Mouse (Mus musculus): ENCODE data around the gene Efnb2. TPM values are rescaled to one million over a fixed set of nuclear protein-coding genes. Genes with fewer than 3 reads are reported as not detected.

The Efnb2 gene
- total and polyA plus RNA-seq, 3 experiments, result 0.12 to 0.19 TPM; not detected in 1

DNA sequence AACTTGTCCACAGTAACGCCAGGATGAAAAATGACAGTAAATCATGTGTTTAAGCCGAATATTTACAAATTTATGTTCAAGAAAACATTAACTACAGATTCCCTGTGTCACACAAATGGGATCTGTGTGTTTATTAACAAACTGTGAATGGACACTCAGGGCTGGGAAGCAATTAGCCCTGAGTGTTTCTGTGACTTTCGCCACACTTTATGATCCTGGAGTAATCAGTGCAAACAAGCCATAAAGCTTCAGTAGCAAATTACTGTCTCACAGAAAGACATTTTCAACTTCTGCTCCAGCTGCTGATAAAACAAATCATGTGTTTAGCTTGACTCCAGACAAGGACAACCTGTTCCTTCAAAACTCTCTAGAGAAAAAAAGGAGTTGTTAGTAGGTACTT, 21.7 kb upstream of the Efnb2 start:
- Histone ChIP-seq H3K9me3 (replicated peaks; ENCODE audit: insufficient read depth, low read length) (no peaks in the 10 kb centered on the region), H3K9ac (ENCODE audit: control insufficient read depth, low read depth, low read length, poor library complexity, severe bottlenecking) (no peak overlapping the region), H3K36me3 (ENCODE audit: control insufficient read depth in 1 of 2, insufficient read depth in 2 of 2, low read length in 2 of 2) (peaks cover 30 to 48% of the 10 kb centered on the region in 2 experiments), H3K4me1 (ENCODE audit: control insufficient read depth in 1 of 2, insufficient read depth in 2 of 2, low read length in 2 of 2) (peaks cover 5 to 6% of the 10 kb centered on the region in 2 experiments; a peak in 3 of 4 replicates), H3K79me2 (ENCODE audit: control insufficient read depth, insufficient read depth, low read length, poor library complexity) (peaks cover 50% of the 10 kb centered on the region), H3K27me3 (ENCODE audit: control insufficient read depth in 1 of 2, insufficient read depth in 2 of 2, low read length in 2 of 2) (no peaks in the 10 kb centered on the region), H3K4me3 (ENCODE audit: control insufficient read depth in 1 of 2, insufficient read depth in 1 of 2, low read depth in 2 of 2, low read length in 2 of 2) (no peak overlapping the region), H3K27ac (ENCODE audit: control insufficient read depth, low read depth, low read length) (no peak overlapping the region)
- TF ChIP-seq MYB (IDR thresholded peaks at IDR 0.05; ENCODE audit: low read depth, low read length) (no peak), POLR2AphosphoS2 (IDR thresholded peaks at IDR 0.05; ENCODE audit: low read length) (no peak), POLR2AphosphoS5 (IDR thresholded peaks at IDR 0.05; ENCODE audit: borderline replicate concordance, low read depth, low read length) (no peak), NELFE (IDR thresholded peaks at IDR 0.05; ENCODE audit: low read depth, low read length) (no peak), ELF1 (IDR thresholded peaks at IDR 0.05; ENCODE audit: low read depth, low read length) (no peak)
- DNase-seq (ENCODE audit: low read depth, low spot score), result no peak

DNA sequence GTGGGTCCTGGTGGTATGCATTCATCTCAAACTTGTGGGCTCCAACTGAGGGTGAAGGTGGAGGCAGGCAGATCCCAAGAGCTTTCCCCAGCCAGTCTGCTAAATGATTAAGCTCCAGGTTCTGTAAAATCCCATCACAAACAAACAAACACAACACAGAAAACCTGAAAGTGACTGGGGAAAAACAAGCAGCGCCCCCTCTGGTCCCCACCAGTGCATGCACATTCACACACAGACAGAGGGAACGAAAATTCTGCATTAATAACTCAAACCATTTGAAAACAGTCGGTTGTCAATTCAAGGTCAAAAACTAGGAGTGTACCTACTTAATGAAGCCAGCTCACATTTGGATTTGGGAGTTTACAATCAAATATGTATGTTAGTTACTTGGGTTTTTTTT, 17.2 kb upstream of the Efnb2 start:
- peak; percentile 18 for DNase-seq (ENCODE audit: low read depth, low spot score)
- Histone ChIP-seq H3K4me3 (ENCODE audit: control insufficient read depth in 1 of 2, insufficient read depth in 1 of 2, low read depth in 2 of 2, low read length in 2 of 2) (no peak overlapping the region), H3K27ac (ENCODE audit: control insufficient read depth, low read depth, low read length) (no peak overlapping the region), H3K4me1 (ENCODE audit: control insufficient read depth in 1 of 2, insufficient read depth in 2 of 2, low read length in 2 of 2) (no peaks in the 10 kb centered on the region), H3K9ac (ENCODE audit: control insufficient read depth, low read depth, low read length, poor library complexity, severe bottlenecking) (no peak overlapping the region), H3K36me3 (ENCODE audit: control insufficient read depth in 1 of 2, insufficient read depth in 2 of 2, low read length in 2 of 2) (peaks cover 3 to 60% of the 10 kb centered on the region in 2 experiments), H3K9me3 (replicated peaks; ENCODE audit: insufficient read depth, low read length) (no peaks in the 10 kb centered on the region), H3K79me2 (ENCODE audit: control insufficient read depth, insufficient read depth, low read length, poor library complexity) (peaks cover 44% of the 10 kb centered on the region), H3K27me3 (ENCODE audit: control insufficient read depth in 1 of 2, insufficient read depth in 2 of 2, low read length in 2 of 2) (no peaks in the 10 kb centered on the region)
- TF ChIP-seq POLR2AphosphoS2 (IDR thresholded peaks at IDR 0.05; ENCODE audit: low read length) (no peak), CTCF (IDR thresholded peaks at IDR 0.05 in 2 of 3, conservative IDR thresholded peaks at IDR 0.05 in 1 of 3; ENCODE audit: control insufficient read depth in 1 of 3, insufficient read depth in 1 of 3, low read depth in 2 of 3, low read length in 3 of 3, poor library complexity in 1 of 3, severe bottlenecking in 1 of 3) (peak; percentile 22 to 42 (median 25); a peak in 4 of 6 replicates)

DNA sequence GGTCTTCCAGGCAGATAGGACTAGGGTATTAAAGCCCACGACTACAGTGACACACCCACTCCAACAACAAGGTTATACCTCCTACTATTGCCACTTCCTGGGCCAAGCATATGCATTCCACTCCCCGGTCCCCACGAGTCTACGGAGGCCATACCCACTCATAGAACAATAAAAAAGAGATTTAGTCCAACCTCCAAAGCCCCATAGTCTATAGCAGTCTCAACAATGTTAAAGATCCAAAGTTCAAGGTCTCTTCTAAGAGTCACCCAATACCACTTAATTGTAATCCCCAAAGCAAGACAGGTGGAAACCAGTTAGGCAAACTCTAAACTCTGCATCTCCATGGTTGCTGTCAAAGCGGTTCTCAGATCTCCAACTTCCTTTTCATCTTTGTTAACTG, 13.8 kb upstream of the Efnb2 start:
- Histone ChIP-seq H3K4me3 (ENCODE audit: control insufficient read depth in 1 of 2, insufficient read depth in 1 of 2, low read depth in 2 of 2, low read length in 2 of 2) (no peak overlapping the region), H3K9me3 (replicated peaks; ENCODE audit: insufficient read depth, low read length) (no peaks in the 10 kb centered on the region), H3K4me1 (ENCODE audit: control insufficient read depth in 1 of 2, insufficient read depth in 2 of 2, low read length in 2 of 2) (no peaks in the 10 kb centered on the region), H3K27ac (ENCODE audit: control insufficient read depth, low read depth, low read length) (no peak overlapping the region), H3K9ac (ENCODE audit: control insufficient read depth, low read depth, low read length, poor library complexity, severe bottlenecking) (no peak overlapping the region), H3K79me2 (ENCODE audit: control insufficient read depth, insufficient read depth, low read length, poor library complexity) (peaks cover 37% of the 10 kb centered on the region), H3K27me3 (ENCODE audit: control insufficient read depth in 1 of 2, insufficient read depth in 2 of 2, low read length in 2 of 2) (no peaks in the 10 kb centered on the region), H3K36me3 (ENCODE audit: control insufficient read depth in 1 of 2, insufficient read depth in 2 of 2, low read length in 2 of 2) (peaks cover 0 to 59% of the 10 kb centered on the region in 2 experiments; a peak in 2 of 4 replicates)
- no peak for TF ChIP-seq NRF1 (IDR thresholded peaks at IDR 0.05; ENCODE audit: insufficient read depth, low read depth, low read length, poor library complexity, severe bottlenecking)
- TF ChIP-seq EP300 (IDR thresholded peaks at IDR 0.05; ENCODE audit: low read depth in 1 of 2, low read length in 2 of 2), result no peak
- TF ChIP-seq KAT2A (conservative IDR thresholded peaks at IDR 0.05; ENCODE audit: low read depth, low read length), result no peak
- TF ChIP-seq CHD2 (IDR thresholded peaks at IDR 0.05; ENCODE audit: low read length), result no peak
- TF ChIP-seq E2F4 (IDR thresholded peaks at IDR 0.05; ENCODE audit: borderline replicate concordance, low read depth, low read length), result no peak
- TF ChIP-seq TCF12 (IDR thresholded peaks at IDR 0.05; ENCODE audit: low read depth, low read length), result no peak
- TF ChIP-seq HCFC1 (IDR thresholded peaks at IDR 0.05; ENCODE audit: low read depth, low read length), result no peak
- TF ChIP-seq TBP (IDR thresholded peaks at IDR 0.05; ENCODE audit: low read depth, low read length), result no peak
- no peak for TF ChIP-seq POLR2AphosphoS5 (IDR thresholded peaks at IDR 0.05; ENCODE audit: borderline replicate concordance, low read depth, low read length)
- no peak for TF ChIP-seq CTCF (IDR thresholded peaks at IDR 0.05 in 2 of 3, conservative IDR thresholded peaks at IDR 0.05 in 1 of 3; ENCODE audit: control insufficient read depth in 1 of 3, insufficient read depth in 1 of 3, low read depth in 2 of 3, low read length in 3 of 3, poor library complexity in 1 of 3, severe bottlenecking in 1 of 3)
- no peak for TF ChIP-seq ZNF384 (IDR thresholded peaks at IDR 0.05; ENCODE audit: low read depth, low read length)
- TF ChIP-seq BHLHE40 (IDR thresholded peaks at IDR 0.05; ENCODE audit: borderline replicate concordance, low read depth, low read length), result no peak
- no peak for TF ChIP-seq ZMIZ1 (IDR thresholded peaks at IDR 0.05; ENCODE audit: low read depth, low read length)
- no peak for TF ChIP-seq POLR2AphosphoS2 (IDR thresholded peaks at IDR 0.05; ENCODE audit: low read length)
- TF ChIP-seq USF1 (IDR thresholded peaks at IDR 0.05; ENCODE audit: low read depth, low read length), result no peak
- TF ChIP-seq USF2 (IDR thresholded peaks at IDR 0.05; ENCODE audit: borderline replicate concordance in 1 of 2, insufficient read depth in 1 of 2, low read depth in 1 of 2, low read length in 2 of 2), result no peak
- TF ChIP-seq RAD21 (IDR thresholded peaks at IDR 0.05; ENCODE audit: low read depth, low read length), result no peak
- DNase-seq (ENCODE audit: low read depth, low spot score), result no peak

Measured in MEL (cell line).